Mouse (Mus musculus) megakaryocyte, embryonic 14.5 days (primary cell): Measurements from ENCODE around the gene Mfap4.

Experiments used
- FLI1 ChIP-seq: IDR thresholded peaks from 2 replicates; pipeline ENCODE4 v1.6.1; 2012; ENCODE audit warnings: low read length, inconsistent platforms, mixed read lengths
- GATA1 ChIP-seq: IDR thresholded peaks from 3 replicates; pipeline ENCODE4 v1.6.1; 2012; ENCODE audit warnings: mixed read lengths, low read length, inconsistent platforms, borderline replicate concordance

- TF ChIP-seq GATA1 (no peak), FLI1 (no peak)
These were observed 5.8 kb downstream of the Mfap4 start for GRCm38 (mm10) chr11:61490944-61491520.
